Mouse (Mus musculus) heart, adult 18-20 months (tissue): Measurements from ENCODE around the gene Foxn1. TPM values are rescaled to one million over a fixed set of nuclear protein-coding genes. Genes with fewer than 3 reads are reported as not detected.
A peak's percentile ranks its signal among the peaks of the same experiment; 100 is the strongest.

Source experiments
- DNase-seq, 2 experiments: peaks; one replicate each; pipeline ENCODE4 v3.0.0; 2021 to 2022; ENCODE audit warnings: mixed read lengths in 1 of 2
- total RNA-seq, 2 experiments: library from RNA; stranded (reverse); gene quantifications; 2 replicates each; pipeline ENCODE4 v1.2.3; 2021

Foxn1 gene
- total RNA-seq, 2 experiments from 2014 or later = not detected

DNA sequence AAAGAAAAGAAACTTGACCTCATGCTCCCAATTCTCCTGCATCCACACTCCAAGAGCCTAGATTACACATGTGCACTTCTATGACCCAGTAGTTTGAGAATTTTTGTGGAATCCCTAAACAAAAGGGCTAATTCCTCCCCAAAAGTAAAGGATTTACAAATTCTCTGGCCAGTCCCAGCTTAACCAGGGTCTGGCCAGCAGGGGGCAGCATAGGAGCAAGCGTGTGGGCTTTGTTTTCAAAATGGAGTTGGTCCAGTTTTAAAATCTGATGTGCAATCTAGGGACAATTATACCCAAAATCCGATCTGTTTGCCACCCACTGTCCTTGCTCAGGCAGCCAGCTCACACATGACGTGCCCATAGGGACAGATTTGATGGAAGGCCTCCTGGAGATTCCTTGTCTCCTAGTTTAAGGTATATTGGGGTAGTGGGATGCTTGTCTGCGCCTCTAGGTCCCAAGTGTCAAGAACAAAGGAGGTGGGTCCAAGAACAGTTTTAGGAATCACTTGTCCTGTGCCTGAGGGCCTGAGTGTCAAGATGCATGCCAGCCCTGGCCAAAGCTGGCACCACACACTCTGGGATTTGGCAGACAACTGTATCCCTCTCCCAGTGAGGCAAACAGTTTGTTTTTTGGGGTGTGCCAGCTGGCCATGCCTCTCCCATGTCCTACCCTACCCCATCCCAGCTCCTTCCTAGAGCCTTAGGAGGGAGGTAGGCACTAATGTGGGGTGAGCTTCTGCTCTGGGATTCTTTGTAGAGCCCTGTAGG, 30.7 kb downstream of the Foxn1 start:
- peak; percentile 36 to 83 for DNase-seq

DNA sequence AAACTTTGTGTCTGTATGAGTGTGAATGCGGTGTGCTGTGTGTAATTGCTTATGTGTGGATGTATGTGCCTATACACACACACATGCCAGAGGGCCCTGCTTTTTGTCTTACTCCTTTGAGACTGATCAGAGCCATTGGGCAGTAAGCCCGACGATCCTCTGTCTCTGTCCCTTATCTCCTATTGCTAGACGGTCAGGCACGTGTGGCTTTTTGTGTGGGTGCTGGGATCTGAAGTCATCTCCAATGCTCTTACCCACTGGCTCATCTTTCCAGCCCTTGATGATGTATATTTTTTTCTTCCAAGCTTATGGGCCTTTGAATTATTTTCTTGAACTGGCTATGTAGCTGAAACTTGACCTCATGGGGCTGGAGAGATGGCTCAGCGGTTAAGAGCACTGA, 31.5 kb downstream of the Foxn1 start:
- no peak for DNase-seq

DNA sequence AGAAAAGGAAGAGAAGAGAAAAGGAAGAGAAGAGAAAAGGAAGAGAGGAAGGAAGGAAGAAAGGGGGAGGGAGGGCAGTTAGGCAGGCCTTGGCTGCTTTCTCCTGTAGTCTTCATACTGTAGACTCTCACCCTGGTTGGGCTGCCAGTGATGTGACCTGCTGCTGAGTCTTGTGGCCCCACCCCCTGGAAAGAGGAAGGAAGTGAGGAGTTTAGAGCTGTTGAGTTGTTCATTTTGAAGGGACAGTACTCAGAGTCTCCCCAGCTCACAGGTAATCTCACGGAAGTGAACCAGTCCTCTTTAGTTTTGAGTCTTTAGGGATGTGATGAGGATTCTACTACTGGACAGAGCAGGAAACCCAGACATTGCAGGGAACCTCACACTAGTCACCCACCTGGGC, 33.3 kb downstream of the Foxn1 start:
- no peak for DNase-seq

DNA sequence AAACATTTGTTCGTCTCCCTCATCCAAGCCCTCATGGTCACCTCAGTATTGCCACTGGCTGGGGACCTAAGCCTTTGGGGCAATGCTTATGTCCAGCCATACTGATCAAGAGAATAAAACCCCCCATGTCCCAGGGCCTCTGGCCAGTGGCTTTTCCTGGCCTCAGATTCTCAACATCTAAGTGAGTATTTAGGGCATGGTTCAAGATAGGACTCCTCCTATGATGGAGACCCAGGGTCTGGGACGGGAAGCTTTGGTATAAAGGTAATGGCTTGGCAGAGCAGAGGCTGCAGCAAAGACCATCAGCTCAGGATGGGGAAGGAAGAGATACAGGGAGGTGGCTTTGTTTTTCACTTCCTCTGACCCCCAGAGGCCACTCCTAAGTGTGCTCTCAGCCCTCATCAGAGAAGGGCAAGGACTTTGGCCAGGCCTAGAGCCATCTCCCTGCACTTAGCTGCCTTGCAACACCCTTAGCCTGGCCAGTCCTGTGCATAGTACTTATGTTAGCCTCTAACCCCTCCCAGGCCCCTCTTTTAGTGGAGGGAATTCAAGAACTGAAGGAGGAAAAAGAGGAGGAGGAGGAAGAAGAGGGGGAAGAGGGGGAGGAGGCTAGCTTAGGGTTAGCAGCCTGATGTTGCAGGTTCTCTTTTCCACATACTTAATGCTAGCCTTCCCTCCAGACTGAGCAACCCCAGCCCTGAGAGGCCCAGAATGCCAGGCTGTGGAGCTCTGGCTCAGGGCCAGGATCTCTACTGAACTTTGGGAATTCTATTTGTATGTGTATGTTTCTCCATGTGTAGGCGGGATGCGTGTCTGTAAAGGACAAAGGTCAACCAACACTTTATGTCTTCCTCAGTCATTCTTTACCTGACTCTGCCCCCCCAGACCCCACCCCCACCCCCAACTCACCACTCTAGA, 36.7 kb downstream of the Foxn1 start:
- peak in 1 of 2 experiments; percentile 43 for DNase-seq

DNA sequence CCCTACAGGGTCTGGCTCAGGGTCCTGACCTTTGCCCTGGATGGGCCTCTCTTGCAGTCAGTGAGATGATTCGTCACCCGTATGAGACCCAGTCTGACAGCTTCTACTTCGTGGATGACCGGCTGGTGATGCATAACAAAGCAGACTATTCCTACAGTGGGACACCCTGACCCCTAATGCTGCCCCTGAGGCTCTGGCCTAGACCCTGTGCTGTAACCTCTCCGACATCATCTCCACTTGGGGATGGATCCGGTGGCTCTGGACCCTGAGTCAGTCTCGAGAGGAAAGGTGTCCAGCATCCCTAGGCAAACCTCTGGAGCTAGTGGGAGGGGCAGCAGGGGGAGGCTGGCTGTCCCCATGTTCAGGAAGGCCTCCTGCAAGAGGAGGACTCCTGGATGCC, 37.9 kb downstream of the Foxn1 start:
- no peak for DNase-seq

DNA sequence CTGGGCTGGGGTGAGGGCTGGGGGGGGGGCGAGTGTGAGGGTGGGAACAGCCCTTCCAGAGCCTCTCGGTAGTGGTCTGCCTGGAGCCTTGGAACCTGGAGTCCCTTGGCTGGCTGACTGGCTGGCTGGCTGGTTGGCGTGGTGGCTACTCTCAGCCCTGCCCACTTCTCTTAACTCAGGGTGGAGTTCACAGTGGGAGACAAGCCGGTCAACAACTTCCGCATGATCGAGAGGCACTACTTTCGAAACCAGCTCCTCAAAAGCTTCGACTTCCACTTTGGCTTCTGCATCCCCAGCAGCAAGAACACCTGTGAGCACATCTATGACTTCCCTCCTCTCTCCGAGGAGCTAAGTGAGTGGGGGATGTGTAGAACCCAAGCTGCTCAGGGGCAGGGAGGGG, 38.5 kb downstream of the Foxn1 start:
- DNase-seq = peak in 1 of 2 experiments; percentile 59

DNA sequence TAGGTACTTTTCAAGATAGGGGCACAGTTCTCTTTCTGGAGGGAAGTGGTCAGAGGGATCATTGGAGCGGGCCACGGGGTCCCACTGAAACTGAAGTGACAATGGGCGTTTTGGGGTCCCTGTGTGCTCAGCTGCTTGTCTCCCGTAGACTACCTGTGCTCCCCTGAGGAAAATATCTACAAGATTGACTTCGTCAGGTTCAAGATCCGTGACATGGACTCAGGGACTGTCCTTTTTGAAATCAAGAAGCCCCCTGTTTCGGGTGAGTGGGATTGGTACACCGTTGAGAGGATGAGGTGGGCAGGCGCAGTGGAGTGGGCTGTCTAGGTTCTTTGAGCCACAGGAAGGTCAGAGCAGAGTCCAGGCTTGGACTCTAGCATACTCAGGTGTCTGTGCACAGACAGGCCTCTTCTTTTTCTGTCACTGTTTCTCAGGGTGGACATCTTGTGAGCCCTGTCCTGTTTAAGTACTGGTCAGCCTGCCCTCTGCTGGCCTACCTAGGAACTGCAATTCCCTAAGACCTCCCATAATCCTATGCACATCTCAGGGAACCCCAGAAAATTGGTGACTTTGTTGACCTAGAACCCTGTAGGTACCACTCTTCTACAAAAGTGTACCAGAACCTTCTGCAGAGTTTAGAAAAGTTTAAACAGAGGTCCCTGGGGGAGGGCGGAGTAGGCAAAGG, 39.1 kb downstream of the Foxn1 start:
- DNase-seq = peak; percentile 63 to 85

DNA sequence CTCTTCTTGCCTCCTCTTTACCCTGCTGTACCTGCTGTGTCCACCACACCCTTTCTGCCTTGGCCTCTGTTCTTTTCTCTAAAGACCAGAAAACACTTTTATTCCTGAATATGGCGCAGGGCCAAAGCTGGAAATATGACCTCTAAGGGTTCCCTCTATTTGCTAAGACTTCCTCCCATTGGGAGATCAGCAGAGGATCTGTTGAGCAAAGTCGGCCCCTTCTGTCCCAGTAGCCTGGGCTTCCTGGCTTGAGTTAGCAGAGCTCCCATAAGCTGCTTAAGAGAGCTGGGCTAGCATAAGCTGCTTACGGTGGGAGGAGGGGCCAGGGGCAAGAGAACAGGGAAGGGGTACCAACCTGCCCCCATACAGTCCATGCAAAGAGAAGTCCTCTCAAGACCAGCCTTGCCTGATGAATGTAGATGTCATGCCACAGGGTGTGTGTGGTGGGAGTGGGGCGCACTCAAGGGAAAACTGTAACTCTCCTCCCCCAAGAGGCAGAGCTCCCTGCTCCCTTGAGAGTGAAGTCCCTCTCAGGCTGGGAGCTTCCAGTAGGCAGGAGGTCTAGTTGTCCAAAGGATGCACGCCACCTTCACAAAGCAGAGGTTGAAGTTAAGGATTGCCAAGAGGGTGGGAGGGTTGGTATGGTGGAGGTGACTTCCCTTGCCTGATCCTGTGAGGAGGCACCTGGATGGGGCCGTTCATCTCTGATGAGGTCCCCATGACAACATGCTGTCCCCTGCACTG, 39.9 kb downstream of the Foxn1 start:
- DNase-seq = peak in 1 of 2 experiments; percentile 20

DNA sequence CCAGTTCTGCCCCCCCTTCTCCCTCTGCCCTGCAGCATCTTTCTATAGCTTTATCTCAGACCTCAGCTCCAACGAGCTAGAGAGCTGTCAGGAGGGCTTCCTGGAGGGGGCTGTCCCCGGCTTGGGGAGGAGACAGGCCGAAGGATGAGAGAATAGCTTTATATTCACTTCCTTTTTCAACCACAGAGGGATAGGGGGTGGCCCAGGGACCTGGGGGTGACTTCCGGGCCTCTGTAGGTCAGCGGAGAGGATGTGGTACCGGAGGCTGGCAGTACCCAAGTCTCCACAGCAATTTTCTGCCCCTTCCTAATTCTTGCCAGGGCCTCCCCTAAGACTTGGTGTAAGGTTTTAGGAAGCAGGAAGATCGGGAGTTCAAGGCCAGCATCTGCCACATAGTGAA, 40.6 kb downstream of the Foxn1 start:
- peak in 1 of 2 experiments; percentile 50 for DNase-seq

DNA sequence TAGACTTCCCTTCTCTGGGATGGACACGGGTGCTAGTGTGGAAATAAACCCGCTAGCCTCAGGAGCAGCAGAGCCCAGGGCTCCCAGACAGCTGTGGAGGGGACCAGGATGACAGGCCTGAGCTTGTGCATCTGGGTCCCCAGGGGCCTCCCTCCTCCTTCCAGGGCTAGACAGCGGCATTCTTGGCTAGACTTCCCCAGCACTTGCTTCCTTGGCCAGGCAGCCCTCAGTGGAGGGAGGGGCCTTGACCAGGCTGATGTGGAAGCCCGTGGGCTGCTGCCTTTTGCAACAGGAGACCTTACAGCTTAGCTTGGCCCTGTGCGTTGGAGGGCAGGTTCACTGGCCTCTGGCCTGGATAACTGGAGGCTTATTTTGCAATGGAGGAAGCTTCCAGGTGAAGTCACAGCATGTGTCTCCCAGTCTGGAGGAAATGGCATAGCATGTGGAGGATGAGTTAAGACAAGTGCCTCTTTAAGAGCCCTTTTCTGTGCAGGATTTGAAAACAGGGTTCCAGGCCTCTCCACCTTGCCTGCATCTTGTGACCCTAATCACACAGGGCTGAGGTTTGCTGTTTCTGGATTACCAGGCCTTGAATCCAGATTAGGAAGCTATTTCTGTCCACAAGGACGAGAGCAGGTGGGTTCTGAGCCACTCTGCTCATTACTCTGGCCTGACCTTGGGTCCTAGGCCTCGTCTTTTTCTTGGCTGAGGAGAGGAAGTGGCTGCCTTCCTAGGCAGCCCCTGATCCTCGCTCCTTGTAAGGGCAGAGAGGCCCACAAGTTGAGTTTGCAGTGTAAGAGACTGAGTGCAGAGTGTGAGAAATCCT, 41.3 kb downstream of the Foxn1 start:
- peak; percentile 73 to 86 for DNase-seq

DNA sequence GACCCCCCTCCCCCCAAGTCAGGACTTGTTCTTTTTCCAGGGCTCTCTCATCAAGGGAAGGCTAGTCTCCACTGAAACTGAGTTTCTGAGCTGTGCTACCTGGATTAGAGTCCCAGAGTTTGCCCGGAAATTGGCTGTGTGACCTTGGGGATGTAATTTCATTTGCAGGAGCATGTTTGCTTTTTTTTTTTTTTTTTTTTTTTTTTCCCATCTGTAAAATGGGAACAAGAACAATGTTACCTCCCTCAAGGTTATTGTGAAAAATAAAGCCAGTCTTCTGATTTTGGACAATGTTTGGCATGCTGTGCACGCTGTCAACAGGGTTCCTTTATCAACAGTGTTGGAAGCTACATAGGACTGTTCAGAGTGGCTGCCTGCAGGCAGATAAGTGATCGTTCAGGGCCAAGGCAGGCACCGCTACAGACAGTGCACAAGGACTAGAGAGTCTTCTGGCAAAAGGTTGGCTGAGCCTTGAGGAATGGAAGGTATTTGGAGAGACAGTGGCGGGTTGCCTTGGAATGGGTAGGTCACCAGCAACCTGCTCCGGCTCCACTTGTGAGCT, 41.9 kb downstream of the Foxn1 start:
- no peak for DNase-seq

DNA sequence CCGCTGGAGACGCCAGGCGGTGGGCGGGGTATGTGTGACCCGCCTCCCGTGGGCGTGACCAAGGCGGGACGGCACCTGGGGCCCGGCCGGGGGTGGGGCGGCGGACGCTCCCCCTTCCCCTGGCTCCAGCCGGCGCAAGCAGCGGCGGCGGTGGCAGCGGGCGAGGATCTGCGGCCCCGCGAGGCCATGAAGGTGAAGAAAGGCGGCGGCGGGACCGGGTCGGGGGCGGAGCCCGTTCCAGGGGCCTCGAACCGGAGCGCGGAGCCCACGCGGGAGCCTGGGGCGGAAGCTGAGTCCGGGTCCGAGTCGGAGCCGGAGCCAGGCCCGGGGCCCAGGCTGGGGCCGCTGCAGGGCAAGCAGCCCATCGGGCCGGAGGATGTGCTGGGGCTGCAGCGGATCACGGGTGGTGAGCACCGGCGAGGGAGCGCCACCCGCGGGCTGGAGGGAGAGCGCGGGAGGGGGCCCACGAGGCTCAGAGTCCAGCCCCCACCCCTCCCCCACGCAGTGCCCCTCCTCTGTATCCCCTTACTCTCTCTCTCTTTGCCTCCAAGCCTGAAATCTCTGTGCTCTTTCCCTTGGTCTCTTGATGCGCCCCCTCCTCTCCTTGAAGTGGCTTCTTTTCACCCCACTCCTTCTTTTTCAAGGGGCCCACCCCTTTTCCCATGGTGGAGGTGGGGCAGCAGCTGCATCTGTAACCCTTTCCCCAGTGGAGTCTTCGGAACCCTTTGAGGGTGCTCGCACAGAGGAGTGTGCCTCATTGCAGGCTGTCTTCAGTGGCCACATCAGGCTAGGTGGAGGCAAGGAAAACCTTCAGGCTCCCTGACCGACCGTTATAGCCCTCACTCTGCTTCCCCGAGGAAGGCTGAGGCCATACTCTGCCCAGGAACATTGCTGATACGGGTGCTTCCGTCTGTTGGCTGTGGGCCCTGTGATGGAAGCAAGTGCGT, 42.7 kb downstream of the Foxn1 start, which contains the start of gene Unc119:
Gene Unc119, plus strand, starts transcription at position 102 of the 947 bp plus-strand sequence.
- DNase-seq = peak; percentile 81

DNA sequence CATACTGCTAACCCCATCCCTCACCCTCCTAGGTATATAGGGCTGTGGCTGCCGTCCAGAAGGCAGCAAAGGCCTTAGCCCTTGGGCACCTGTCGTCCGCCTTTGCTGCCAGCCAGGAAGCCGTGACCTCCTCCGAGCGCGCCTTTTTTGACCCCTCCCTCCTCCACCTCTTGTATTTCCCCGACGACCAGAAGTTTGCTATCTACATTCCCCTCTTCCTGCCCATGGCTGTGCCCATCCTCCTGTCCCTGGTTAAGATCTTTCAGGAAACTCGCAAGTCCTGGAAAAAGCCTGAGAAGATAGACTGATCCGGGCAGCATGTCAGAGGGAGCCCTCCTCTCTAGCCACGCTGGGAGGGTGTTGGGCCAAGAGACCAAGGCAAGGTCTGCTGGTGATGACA, 44.7 kb downstream of the Foxn1 start:
- DNase-seq = no peak

DNA sequence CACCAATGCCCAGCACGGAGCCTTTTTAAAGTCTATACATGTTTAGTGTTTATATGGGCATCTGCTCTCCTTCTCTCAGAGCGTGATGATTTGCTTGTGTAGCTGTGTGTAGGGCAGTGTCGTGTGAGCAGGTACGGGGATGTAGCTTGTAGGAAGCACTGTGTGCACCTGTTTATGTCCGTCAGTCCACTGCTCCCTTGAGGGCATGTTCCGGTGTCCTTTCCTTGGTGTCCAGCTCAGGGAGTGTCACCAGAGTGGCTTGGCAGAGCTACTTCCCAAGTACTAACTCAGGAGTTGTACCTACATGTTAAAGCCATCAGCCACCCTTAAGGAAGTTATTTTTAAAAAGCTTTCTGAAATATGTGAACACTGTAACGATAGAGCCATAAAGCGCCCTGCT, 49.3 kb downstream of the Foxn1 start:
- DNase-seq = no peak

DNA sequence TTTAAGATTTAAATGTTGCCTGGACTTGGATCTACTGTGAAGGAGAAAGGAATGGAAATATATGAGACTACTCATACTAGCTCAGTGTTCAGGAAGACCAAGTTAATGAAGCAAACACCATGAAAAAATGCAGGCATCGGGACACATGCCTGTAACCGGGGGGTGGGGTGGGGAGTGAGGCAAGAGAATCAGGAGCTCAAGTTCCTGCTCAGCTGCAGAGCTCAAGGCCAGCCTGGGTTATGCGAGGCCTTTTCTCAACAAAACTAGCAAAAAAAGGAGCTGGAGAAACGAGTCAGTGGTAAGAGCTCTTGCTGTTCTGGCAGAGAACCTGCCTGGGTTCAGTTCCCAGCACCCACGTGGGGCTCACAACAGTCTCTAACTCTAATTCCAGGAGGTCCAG, 52.4 kb downstream of the Foxn1 start:
- no peak for DNase-seq

DNA sequence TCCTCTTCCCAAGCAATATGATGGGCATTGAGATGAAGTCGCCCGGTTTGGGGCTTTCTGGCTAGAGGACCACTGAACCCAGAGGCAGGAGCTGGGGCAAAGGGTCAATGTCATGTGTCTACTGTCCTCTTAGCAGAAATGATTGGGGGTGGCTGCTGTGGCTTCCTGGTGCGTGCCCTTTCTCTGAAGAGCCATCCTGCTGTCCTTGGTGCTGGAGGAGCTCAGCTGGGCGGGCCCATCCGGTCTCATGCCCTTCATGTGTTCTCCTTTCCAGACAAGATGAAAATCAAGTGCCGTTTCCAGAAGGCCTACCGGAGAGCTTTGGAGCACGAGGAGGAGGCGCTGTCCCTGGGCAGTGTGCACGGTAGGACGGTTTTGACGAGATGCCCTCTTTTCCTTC, 53.7 kb downstream of the Foxn1 start:
- no peak for DNase-seq

DNA sequence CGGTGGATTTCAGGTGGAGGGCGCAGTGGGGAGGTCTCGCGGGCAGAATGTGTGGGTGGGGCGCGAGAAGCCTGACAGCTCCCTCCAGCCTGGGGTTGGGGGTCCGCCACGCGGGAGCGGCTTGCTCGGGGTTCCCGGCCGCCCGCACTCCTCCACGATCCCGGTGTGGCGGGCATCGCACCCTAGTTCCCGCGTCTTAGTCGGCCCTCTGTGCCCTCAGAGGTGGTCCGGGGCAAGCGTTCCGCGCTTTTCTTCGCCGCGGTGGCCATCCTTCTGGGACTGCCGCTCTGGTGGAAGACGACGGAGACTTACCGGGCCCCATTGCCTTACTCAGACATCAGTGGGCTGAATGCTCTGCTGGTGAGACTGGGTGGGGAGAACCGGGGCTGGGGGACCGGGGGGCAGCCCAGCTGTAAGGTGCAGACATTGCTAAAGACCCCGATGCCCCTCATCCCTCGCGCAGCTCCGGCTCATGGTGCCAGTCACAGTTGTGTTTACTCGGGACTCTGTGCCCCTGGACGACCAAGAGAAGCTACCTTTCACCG, 57.8 kb downstream of the Foxn1 start:
- DNase-seq = no peak

DNA sequence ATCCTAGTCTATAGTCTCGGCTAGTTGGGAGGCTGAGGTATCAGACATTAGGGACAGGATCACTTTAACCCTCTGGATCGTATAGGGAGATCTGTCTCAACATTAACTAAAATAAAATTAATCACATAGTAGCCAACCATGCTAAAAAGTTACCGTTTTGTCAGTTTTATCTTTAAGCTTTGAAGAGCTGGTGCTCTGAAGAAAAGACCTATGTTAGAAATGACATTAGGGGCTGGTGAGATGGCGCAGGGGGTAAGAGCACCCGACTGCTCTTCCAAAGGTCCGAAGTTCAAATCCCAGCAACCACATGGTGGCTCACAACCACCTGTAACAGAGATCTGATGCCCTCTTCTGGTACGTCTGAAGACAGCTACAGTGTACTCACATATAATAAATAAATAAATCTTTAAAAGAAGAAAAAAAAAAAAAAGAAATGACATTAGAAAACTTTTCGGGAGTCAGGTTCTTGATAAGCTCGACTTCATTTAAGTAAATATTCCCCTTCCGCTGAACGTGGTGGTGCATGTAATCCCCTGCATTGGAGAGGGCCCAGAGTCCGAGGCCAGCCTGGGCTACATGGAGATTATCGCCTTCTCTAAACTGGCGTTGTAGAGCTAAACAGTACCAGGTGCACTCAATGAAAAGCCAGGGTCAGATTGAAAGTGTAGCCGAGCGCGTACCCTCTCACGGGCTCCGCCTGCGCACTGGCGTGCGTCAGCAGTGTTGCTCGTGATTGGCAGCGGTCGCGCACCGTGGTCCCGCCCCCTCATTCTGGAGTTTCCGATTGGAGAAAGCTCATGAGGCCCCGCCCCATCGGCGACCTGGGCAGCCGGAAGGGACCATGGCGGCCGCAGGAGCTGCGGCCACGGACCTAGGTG, 58.5 kb downstream of the Foxn1 start, which contains the start of gene Pigs:
Gene Pigs, plus strand, starts transcription at position 782 of the 878 bp plus-strand sequence.
- DNase-seq = peak; percentile 98
